Mouse (Mus musculus) hematopoietic stem cell, adult 5-6 weeks (primary cell): ENCODE results near the gene Usp30. TPM values are rescaled to one million over a fixed set of nuclear protein-coding genes. Genes with fewer than 3 reads are reported as not detected.

ENCODE experiments used
- ATAC-seq, 2 experiments: fragments of 125-278 bp in 1 of 2; replicated peaks in 1 of 2; 2 replicates each; pipeline ENCODE4 v1.8.0; 2016 to 2017; ENCODE audit warnings: inconsistent platforms in 2 of 2, mild to moderate bottlenecking in 2 of 2, moderate number of reproducible peaks in 2 of 2, low read depth in 1 of 2, moderate TSS enrichment in 1 of 2; ENCODE audit not compliant: low FRiP score in 2 of 2, poor library complexity in 2 of 2, severe bottlenecking in 2 of 2, insufficient read depth in 1 of 2, low TSS enrichment in 1 of 2
- total RNA-seq: library from RNA; stranded (forward); fragments of 172-1452, 232-1000 nt; gene quantifications from 2 replicates; pipeline ENCODE4 v1.2.3, GENCODE M21; 2017

Gene Usp30
- total RNA-seq, 1 experiment from 2014 or later = 8.4 TPM

- no peak for ATAC-seq
Measured at GRCm38 (mm10) chr5:114102807-114103206, 37.5 kb downstream of the Usp30 start.

DNA sequence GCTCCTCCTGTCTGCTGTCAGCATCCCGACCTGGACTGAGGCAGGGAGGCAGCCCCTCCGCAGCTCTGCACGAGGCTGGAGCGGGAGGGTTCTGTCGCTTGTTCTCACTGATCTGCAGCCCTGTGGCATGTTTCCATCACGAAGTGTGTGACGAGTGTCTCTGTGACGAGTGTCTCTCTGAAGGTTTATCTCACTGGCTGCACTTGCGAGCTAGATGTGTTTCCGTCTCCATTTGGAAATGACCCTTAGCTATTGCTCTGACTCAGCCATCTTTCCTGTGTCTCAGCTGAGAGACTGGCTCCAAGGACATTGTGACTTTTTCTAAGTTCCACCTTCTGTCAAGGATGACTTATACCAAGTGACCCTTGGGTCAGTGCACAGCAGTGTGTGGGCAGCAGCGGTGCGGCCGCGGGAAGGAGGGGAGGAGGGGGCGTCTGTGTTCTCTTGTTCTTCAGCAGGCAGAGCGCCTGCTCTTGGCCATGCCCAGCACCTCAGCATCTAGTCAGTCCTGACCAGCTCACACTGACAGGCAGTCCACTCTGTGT is 41.2 kb downstream of the Usp30 start:
- ATAC-seq = no peak

DNA sequence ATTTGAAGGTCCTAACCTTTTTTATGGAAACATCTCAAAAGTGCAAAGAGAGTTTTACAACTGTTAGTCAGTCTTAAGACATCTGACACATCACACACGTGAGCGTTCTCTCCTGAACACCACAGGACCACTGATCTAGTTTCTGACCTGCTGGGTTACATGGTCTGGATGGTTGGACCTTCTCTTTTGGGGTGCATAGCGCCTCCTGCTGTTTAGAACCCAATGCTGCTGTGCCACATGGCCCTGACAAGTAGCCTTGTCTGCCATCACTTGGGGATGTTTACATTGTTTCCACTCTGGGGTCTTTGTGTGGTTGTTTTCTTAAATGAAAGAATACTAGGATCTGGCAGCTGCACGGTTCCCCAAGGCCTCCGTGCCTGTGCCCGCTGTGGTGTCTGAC is 48.1 kb downstream of the Usp30 start:
- ATAC-seq = no peak

- no peak for ATAC-seq
Measured at GRCm38 (mm10) chr5:114115030-114115429, 49.8 kb downstream of the Usp30 start.

DNA sequence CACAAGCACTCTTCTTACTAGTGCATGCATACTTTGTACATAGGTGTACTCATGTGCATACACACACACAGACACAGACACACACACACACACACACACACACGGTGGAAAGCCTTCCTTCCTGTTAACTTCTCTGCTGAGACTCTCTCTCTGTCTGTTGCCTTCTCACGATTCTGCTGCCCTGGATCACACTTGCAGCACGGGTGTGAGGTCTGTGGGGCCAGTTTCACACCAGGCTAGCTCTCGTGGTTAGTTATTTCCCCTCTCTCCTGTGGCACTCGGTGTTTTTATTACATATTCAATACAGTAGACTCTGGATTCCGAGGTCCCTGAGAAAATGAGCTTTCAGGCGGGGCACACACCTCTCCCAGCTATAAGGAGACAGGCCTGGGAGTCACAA is 51.3 kb downstream of the Usp30 start:
- ATAC-seq = no peak

- no peak for ATAC-seq
Measured at GRCm38 (mm10) chr5:114119806-114120205, 54.5 kb downstream of the Usp30 start.

DNA sequence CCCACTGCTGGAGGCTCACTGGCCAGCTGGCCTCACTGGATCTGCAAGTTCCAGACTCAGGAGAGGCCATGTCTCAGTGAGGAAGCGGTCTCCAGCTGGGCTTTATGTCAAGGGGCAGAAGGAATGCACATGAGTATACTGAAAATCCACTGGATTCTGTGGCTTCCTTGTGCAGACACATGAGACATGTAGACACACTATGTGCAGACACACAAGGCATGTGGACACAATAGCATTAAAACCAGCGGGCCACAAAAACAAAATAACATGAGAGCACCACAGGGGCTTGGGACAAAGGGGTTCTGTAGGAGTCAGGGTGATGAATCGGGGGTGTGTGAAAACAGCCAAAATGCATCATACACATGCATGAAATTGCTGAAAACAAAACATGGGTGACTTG is 60.7 kb downstream of the Usp30 start:
- no peak for ATAC-seq

DNA sequence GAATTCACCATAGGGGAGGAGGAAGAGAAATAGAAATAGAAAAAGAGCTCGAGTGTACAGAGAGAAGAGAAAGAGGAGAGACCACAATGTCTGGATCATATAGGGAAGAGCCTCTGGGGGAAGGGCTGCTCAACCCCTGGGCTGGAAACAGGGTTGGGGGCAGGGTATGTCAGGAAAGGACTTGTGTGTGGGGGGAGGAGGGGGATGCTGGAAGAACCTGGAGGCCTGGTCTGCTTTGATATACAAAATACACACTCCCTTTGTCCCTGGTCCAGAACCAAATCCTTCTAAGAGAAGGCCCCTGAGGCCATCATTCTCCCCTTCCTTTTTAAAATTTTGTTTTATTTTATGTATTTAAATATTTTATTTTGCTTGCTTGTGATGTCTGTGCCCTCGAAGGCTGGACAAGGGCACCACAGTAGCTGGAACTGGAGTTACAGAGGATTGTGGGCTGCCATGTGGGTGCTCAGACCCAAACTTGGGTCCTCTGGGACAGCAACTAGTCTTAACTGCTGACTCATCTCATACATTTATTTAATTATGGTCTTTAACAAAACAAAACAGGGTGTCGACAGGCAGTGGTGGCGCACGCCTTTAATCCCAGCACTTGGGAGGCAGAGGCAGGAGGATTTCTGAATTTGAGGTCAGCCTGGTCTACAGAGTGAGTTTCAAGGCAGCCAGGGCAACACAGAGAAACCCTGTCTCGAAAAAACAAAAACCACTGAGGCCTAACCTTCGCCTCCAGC is 61.4 kb downstream of the Usp30 start:
- ATAC-seq = no peak

- ATAC-seq = peak; percentile 54 to 63
Measured at GRCm38 (mm10) chr5:114127374-114128349, 62.4 kb downstream of the Usp30 start, which contains the start of gene Alkbh2. TSS of gene Alkbh2 (minus strand) at chr5:114128218.

DNA sequence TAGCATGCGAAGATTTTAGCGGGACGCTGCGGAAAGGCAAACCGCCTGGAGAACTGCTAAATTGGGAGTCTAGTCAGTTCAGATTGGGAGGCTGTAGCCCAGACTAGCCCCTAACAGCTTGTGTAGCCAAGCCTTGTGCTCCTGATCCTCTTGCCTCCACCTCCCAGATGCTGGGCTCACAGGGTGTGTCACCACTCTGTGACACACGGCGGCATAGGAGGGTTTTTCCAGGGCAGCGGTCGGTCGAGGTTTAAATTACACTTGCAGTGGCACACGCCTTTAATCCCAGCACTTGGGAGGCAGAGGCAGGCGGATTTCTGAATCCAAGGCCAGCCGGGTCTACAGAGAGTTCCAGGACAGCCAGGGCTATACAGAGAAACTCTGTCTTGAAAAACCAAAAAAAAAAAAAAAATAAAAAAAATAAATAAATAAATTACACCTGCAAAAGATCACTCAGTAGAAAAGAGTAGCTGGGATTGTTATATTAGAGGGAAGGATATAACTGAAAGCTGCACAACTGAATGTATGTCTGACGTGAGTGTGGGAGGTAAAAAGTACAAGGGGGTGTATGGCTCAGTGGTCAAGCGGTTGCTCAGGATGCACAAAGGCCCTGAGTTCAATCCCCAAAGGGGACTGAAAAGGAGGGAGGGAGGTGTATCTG is 64.4 kb downstream of the Usp30 start:
- no peak for ATAC-seq

- ATAC-seq = no peak
Measured at GRCm38 (mm10) chr5:114130211-114130605, 64.9 kb downstream of the Usp30 start, which contains the start of gene Ung. TSS of gene Ung (plus strand) at chr5:114130386.

DNA sequence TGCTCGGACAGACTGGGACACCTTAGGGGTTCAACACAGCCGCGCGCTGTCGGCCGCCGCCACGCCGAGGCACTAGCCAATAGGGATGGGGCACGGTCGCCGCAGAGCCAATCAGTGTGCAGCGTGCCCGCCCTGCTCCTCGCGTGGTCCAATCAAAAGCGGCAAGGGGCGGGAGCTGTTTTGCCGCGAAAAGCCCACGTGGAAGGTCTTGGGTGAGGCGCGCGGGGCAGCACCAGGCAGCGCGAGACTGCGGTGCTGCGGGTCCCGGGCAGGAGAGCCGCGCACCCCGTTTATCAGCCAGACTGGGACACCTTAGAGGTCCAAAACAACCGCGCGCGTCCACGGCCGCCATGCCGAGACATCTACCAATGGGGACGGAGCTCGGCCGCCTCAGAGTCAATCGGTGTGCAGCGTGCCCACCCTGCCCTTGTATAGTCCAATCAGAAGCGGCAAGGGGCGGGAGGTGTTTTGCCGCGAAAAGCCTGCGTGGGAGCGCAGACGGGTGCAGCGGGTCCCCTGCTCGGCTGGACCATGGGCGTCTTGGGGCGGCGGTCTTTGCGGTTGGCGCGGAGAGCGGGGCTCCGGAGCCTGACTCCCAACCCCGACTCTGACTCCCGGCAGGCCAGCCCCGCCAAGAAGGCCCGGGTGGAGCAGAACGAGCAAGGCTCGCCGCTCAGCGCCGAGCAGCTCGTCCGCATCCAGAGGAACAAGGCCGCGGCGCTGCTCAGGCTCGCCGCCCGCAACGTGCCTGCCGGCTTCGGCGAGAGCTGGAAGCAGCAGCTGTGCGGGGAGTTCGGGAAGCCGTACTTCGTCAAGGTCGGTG is 65.6 kb downstream of the Usp30 start:
- ATAC-seq = peak; percentile 80 to 86

- peak in 1 of 2 experiments; percentile 11; a peak in 1 of 4 replicates for ATAC-seq
Measured at GRCm38 (mm10) chr5:114131521-114131840, 66.2 kb downstream of the Usp30 start.

DNA sequence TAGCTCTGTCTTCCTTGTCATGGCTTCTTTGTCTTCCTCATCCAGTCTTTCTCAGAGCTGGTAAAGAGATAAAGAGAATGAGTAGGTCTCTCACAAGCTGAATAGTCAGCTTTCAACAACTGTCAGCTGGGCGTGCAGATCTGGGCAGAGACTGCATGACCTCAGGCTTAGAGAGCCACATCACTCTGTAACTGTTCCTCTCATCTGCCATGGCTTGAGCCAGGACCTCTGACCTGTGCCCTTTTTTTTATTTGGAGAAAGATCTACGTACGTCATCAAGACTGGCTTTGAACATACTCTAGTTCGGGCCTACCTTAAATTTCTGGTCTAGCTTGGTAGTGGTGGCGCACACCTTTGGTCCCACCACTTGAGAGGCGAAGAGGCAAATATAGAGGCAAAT is 67.6 kb downstream of the Usp30 start:
- ATAC-seq = no peak

DNA sequence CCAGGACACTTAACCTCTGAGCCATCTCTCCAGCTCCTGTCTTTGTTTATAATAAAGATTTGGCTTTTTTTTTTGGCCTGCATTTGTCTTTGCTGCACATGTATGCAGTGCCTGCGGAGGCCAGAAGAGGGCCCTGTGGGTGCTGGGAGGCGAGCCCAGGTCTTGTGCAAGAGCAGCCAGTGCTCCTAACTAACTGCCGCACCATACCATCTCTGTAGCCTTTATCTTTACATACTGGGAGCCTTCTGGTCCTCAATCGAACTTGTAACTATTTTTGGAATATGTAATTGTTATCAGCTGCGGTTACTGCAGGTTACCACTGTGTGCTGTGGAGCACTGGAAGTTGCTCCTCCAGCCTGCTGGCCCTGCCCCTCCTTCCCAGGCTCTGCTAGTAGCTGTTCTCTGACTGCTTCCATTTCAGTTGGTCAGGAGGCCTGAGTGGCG is 68.9 kb downstream of the Usp30 start:
- no peak; a peak in 1 of 4 replicates for ATAC-seq

GRCm38 (mm10) chr5:114135516-114135915 is 70.3 kb downstream of the Usp30 start:
- ATAC-seq = no peak
